Mouse (Mus musculus): ENCODE measurements around the gene Comt. TPM values are rescaled to one million over a fixed set of nuclear protein-coding genes. Genes with fewer than 3 reads are reported as not detected.

Comt gene
- 34.0 and 154 TPM in 2 replicates for polyA plus RNA-seq (2012; ENCODE audit: low replicate concordance)

GRCm38 (mm10) chr16:18426802-18427280 lies at the start of gene Comt:
Gene Comt (minus strand): TSS chr16:18426852.

GRCm38 (mm10) chr16:18426215-18426791 lies 349 bp downstream of the Comt start, which contains the start of gene Txnrd2:
Gene Txnrd2 (plus strand): TSS chr16:18426384.

Other genes with a start within 250 kb of the Comt start
- gene Ccdc188, start 209.0 kb downstream of the Comt start, polyA plus RNA-seq (2012; ENCODE audit: low replicate concordance): not detected in 2 replicates
- gene Zdhhc8, start 191.7 kb downstream of the Comt start, polyA plus RNA-seq (2012; ENCODE audit: low replicate concordance): 43.0 and 57.3 TPM in 2 replicates
- 40.9 and 50.6 TPM in 2 replicates for gene Trmt2a, start 178.2 kb downstream of the Comt start, polyA plus RNA-seq (2012; ENCODE audit: low replicate concordance)
- gene Ranbp1, start 178.1 kb downstream of the Comt start, polyA plus RNA-seq (2012; ENCODE audit: low replicate concordance): 683 and 1,010 TPM in 2 replicates
- not detected in 2 replicates for gene Gm49776, start 168.5 kb downstream of the Comt start, polyA plus RNA-seq (2012; ENCODE audit: low replicate concordance)
- 3.6 and 21.7 TPM in 2 replicates for gene Dgcr8, start 137.6 kb downstream of the Comt start, polyA plus RNA-seq (2012; ENCODE audit: low replicate concordance)
- gene Tango2, start 78.7 kb downstream of the Comt start, polyA plus RNA-seq (2012; ENCODE audit: low replicate concordance): 32.4 and 36.4 TPM in 2 replicates
- gene Arvcf, start 78.7 kb downstream of the Comt start, polyA plus RNA-seq (2012; ENCODE audit: low replicate concordance): 16.6 and 24.6 TPM in 2 replicates
- gene Txnrd2, start 468 bp downstream of the Comt start, polyA plus RNA-seq (2012; ENCODE audit: low replicate concordance): 11.6 and 14.1 TPM in 2 replicates
- gene Gnb1l, start 71.9 kb upstream of the Comt start, polyA plus RNA-seq (2012; ENCODE audit: low replicate concordance): 18.6 and 20.1 TPM in 2 replicates
- 2.5 and 4.0 TPM in 2 replicates for gene Rtl10, start 72.0 kb upstream of the Comt start, polyA plus RNA-seq (2012; ENCODE audit: low replicate concordance)
- gene Tbx1, start 163.8 kb upstream of the Comt start, polyA plus RNA-seq (2012; ENCODE audit: low replicate concordance): not detected in 2 replicates
- gene Gp1bb, start 195.6 kb upstream of the Comt start, polyA plus RNA-seq (2012; ENCODE audit: low replicate concordance): 3.7 and 15.7 TPM in 2 replicates
- gene Gm49601, start 199.6 kb upstream of the Comt start, polyA plus RNA-seq (2012; ENCODE audit: low replicate concordance): 0.66 TPM in 1 of 2 replicates, not detected in the other
- gene Sept5, start 203.1 kb upstream of the Comt start, polyA plus RNA-seq (2012; ENCODE audit: low replicate concordance): 0.23 and 0.30 TPM in 2 replicates

Measured in leukemia stem cell, adult 10-12 weeks (primary cell).